Mouse (Mus musculus): ENCODE results near the gene Trim11. TPM values are rescaled to one million over a fixed set of nuclear protein-coding genes. Genes with fewer than 3 reads are reported as not detected.

Trim11 gene
- polyA plus RNA-seq, 1 experiment from 2014 or later, result 17.3 TPM

- H3K4me2 ChIP-seq, result peak overlapping the region; percentile 82
- H3K4me3 ChIP-seq (ENCODE audit: low read depth, low read length), result peak overlapping the region; percentile 14
- H3K9ac ChIP-seq (ENCODE audit: low read depth, low read length), result no peak overlapping the region; the same call in 1 of the 2 replicates
- DNase-seq (ENCODE audit: low spot score) (no peak), ATAC-seq (replicated peaks; ENCODE audit: low FRiP score) (no peak)
- 78% methylated on average over 5 of the region's 5 CpGs for WGBS
- H3K9me3 ChIP-seq (ENCODE audit: control insufficient read depth, low read length), result no peaks in the 10 kb centered on the region
- peaks cover 25% of the 10 kb centered on the region for H3K4me1 ChIP-seq (replicated peaks; ENCODE audit: control insufficient read depth, insufficient read depth, low read length)
- no peaks in the 10 kb centered on the region for H3K27me3 ChIP-seq (replicated peaks; ENCODE audit: control insufficient read depth, insufficient read depth, low read length)
- H3K27ac ChIP-seq (ENCODE audit: low read depth, low read length), result no peak overlapping the region
- peaks cover 14% of the 10 kb centered on the region for H3K36me3 ChIP-seq (ENCODE audit: control insufficient read depth, insufficient read depth, low read length)
Measured at GRCm38 (mm10) chr11:58980381-58980990, 2.6 kb downstream of the Trim11 start.

DNA sequence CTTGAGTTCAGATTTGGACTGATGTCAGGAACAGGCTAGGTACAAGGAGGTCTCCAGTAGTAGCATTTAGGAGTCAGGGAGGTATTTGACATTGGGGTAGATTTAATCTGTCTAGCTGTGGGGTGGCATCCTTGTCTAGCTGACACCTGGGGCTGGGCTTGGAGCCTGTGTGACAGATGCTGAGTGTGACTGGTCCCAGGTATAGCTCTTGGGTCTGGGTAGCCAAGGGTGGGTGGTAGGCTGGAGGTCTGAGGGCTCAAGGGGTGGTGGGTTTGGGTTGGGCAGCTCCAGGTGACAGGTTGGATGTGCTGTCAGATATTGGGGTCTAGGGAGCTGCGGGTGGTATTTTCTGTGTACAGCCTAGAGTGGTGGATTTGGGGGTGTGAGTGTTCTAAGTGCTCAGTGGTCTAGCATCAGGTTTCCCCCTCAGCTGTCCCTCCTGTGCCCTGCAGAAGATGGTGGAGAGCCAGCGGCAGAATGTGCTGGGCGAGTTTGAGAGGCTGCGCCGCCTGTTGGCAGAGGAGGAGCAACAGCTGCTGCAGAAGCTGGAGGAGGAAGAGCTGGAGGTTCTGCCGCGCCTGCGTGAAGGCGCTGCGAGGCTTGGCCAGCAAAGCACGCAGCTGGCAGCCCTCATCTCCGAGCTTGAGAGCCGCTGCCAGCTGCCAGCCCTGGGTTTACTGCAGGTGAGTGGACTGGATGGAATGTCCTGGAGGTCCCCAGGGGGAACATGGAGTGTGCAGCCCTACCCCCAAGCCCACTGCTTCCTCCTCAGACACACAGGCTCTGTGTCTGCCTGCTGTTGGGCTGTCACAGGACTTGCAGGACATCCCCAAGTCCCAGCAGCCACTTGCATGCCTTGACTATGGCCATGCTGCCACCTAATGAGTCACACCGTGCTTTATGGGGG, 3.9 kb downstream of the Trim11 start:
- no peak for DNase-seq (ENCODE audit: low spot score)
- peaks cover 20% of the 10 kb centered on the region for H3K36me3 ChIP-seq (ENCODE audit: control insufficient read depth, insufficient read depth, low read length)
- no peaks in the 10 kb centered on the region for H3K9me3 ChIP-seq (ENCODE audit: control insufficient read depth, low read length)
- no peak overlapping the region for H3K9ac ChIP-seq (ENCODE audit: low read depth, low read length)
- WGBS, result 63% methylated on average over 14 of the region's 14 CpGs
- H3K27ac ChIP-seq (ENCODE audit: low read depth, low read length), result no peak overlapping the region
- no peak overlapping the region for H3K4me2 ChIP-seq
- no peak overlapping the region for H3K4me3 ChIP-seq (ENCODE audit: low read depth, low read length)
- ATAC-seq (replicated peaks; ENCODE audit: low FRiP score), result no peak
- peaks cover 19% of the 10 kb centered on the region for H3K4me1 ChIP-seq (replicated peaks; ENCODE audit: control insufficient read depth, insufficient read depth, low read length)
- H3K27me3 ChIP-seq (replicated peaks; ENCODE audit: control insufficient read depth, insufficient read depth, low read length), result no peaks in the 10 kb centered on the region

GRCm38 (mm10) chr11:58982471-58983097, 4.7 kb downstream of the Trim11 start:
- Histone ChIP-seq H3K4me2 (no peak overlapping the region), H3K9me3 (ENCODE audit: control insufficient read depth, low read length) (no peaks in the 10 kb centered on the region), H3K36me3 (ENCODE audit: control insufficient read depth, insufficient read depth, low read length) (peaks cover 25% of the 10 kb centered on the region), H3K27me3 (replicated peaks; ENCODE audit: control insufficient read depth, insufficient read depth, low read length) (no peaks in the 10 kb centered on the region), H3K27ac (ENCODE audit: low read depth, low read length) (no peak overlapping the region), H3K4me3 (ENCODE audit: low read depth, low read length) (no peak overlapping the region), H3K9ac (ENCODE audit: low read depth, low read length) (no peak overlapping the region), H3K4me1 (replicated peaks; ENCODE audit: control insufficient read depth, insufficient read depth, low read length) (peaks cover 19% of the 10 kb centered on the region)
- WGBS, result 87% methylated on average over 18 of the region's 18 CpGs
- no peak for DNase-seq (ENCODE audit: low spot score)
- ATAC-seq (replicated peaks; ENCODE audit: low FRiP score), result no peak

DNA sequence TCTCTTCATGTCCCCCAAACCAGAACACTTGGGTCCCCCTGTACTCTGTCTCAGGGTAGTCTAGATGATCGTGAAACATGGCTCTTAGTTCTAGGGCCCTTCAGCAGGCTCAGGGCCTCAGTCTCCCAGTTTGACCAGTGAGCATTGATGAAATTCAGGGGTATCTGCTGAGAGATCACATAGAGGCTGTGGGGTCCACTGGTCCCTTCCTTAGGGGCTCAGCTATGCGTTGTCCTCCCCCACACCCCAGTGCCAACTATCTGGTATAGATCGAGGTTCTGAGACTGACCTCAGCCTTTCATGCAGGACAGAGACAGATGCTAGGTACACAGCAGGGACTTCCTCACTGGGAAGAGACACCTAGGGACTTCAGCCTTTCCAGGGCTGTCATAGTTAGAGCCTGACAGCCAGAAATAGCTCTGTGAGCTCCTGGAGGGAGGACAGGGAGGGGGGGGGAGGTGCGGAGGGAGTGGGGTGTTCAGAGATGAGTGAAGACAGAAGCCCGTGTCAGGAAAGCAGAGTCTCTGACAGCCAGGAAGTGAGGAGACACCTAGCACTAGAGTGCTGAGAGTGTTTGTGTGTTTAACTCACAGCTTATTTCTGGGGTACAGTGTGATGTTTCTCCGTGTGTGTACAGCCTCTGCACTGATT, 5.9 kb downstream of the Trim11 start:
- H3K4me1 ChIP-seq (replicated peaks; ENCODE audit: control insufficient read depth, insufficient read depth, low read length), result peaks cover 18% of the 10 kb centered on the region
- WGBS, result 89% methylated on average over 6 of the region's 6 CpGs
- H3K4me2 ChIP-seq, result no peak overlapping the region

DNA sequence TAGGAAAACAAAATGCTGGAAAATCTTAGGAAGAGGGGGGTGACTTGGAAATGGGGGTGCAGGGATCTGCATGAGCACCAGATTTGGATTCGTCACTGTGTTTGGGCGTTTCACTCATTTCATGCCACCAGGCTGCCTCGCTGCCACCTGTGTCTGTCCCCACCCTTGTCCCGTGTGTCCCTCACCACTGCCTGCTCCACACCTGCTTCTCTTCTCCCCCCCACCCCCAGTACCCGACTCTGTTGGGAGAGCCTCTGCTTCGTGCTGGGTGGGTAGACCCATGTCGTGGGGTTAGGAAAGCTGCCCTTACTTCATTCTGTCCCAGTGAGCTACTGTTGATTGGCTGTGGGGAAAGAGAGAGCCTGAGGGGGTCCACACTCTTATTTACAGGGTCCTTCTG, 6.8 kb downstream of the Trim11 start:
- ATAC-seq (replicated peaks; ENCODE audit: low FRiP score), result no peak
- Histone ChIP-seq H3K9me3 (ENCODE audit: control insufficient read depth, low read length) (no peaks in the 10 kb centered on the region), H3K27ac (ENCODE audit: low read depth, low read length) (no peak overlapping the region), H3K27me3 (replicated peaks; ENCODE audit: control insufficient read depth, insufficient read depth, low read length) (no peaks in the 10 kb centered on the region), H3K4me1 (replicated peaks; ENCODE audit: control insufficient read depth, insufficient read depth, low read length) (peaks cover 10% of the 10 kb centered on the region), H3K9ac (ENCODE audit: low read depth, low read length) (no peak overlapping the region), H3K4me2 (no peak overlapping the region), H3K36me3 (ENCODE audit: control insufficient read depth, insufficient read depth, low read length) (peaks cover 34% of the 10 kb centered on the region), H3K4me3 (ENCODE audit: low read depth, low read length) (no peak overlapping the region)
- WGBS, result 95% methylated on average over 7 of the region's 7 CpGs
- DNase-seq (ENCODE audit: low spot score), result no peak

More for the DNA sequence above, 5.9 kb downstream of the Trim11 start:
- DNase-seq (ENCODE audit: low spot score), result no peak
- Histone ChIP-seq H3K27ac (ENCODE audit: low read depth, low read length) (no peak overlapping the region), H3K9ac (ENCODE audit: low read depth, low read length) (no peak overlapping the region), H3K4me3 (ENCODE audit: low read depth, low read length) (no peak overlapping the region), H3K36me3 (ENCODE audit: control insufficient read depth, insufficient read depth, low read length) (peaks cover 27% of the 10 kb centered on the region), H3K9me3 (ENCODE audit: control insufficient read depth, low read length) (no peaks in the 10 kb centered on the region), H3K27me3 (replicated peaks; ENCODE audit: control insufficient read depth, insufficient read depth, low read length) (no peaks in the 10 kb centered on the region)
- no peak for ATAC-seq (replicated peaks; ENCODE audit: low FRiP score)

DNA sequence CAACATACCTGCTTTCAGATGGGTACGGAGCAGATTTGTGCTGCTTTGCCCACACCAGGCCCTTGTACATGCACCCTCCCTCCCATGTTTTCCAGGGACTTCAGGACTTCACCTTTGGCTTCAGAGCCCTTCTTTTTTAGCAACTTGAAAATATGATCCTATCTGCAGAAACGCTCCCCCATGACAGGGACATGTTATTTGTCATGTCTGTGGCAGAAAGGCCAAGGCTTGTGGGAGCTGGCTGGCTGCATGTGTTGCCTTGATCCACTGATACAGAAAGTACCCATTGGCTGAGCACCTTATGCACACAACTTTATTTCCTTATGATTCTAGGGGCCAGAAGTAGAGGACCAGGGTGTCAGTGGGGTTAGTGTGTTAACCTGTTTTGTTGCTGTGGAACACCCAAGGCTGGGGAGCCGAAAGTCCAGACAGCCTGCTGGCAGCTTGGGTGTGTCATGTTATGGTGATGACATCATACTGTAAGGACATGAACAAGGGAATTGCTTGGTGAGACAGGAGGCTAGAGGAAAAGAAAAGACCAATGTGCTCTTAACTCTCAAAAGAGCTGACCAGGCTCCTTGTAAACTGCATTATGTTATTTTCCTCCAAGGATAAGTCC, 7.5 kb downstream of the Trim11 start:
- peaks cover 3% of the 10 kb centered on the region; the same call in 1 of the 2 replicates for H3K4me1 ChIP-seq (replicated peaks; ENCODE audit: control insufficient read depth, insufficient read depth, low read length)
- H3K4me3 ChIP-seq (ENCODE audit: low read depth, low read length), result no peak overlapping the region
- no peak overlapping the region for H3K27ac ChIP-seq (ENCODE audit: low read depth, low read length)
- H3K27me3 ChIP-seq (replicated peaks; ENCODE audit: control insufficient read depth, insufficient read depth, low read length), result no peaks in the 10 kb centered on the region
- H3K36me3 ChIP-seq (ENCODE audit: control insufficient read depth, insufficient read depth, low read length), result peaks cover 34% of the 10 kb centered on the region
- ATAC-seq (replicated peaks; ENCODE audit: low FRiP score), result no peak
- DNase-seq (ENCODE audit: low spot score), result no peak
- no peaks in the 10 kb centered on the region for H3K9me3 ChIP-seq (ENCODE audit: control insufficient read depth, low read length)
- no peak overlapping the region for H3K9ac ChIP-seq (ENCODE audit: low read depth, low read length)
- no peak overlapping the region for H3K4me2 ChIP-seq
- WGBS, result 85% methylated on average over 3 of the region's 3 CpGs

- Histone ChIP-seq H3K36me3 (ENCODE audit: control insufficient read depth, insufficient read depth, low read length) (peaks cover 20% of the 10 kb centered on the region), H3K4me1 (replicated peaks; ENCODE audit: control insufficient read depth, insufficient read depth, low read length) (peaks cover 13% of the 10 kb centered on the region), H3K27me3 (replicated peaks; ENCODE audit: control insufficient read depth, insufficient read depth, low read length) (peaks cover under 1% of the 10 kb centered on the region; the same call in 1 of the 2 replicates), H3K9me3 (ENCODE audit: control insufficient read depth, low read length) (no peaks in the 10 kb centered on the region), H3K4me3 (ENCODE audit: low read depth, low read length) (no peak overlapping the region), H3K4me2 (no peak overlapping the region), H3K9ac (ENCODE audit: low read depth, low read length) (no peak overlapping the region), H3K27ac (ENCODE audit: low read depth, low read length) (no peak overlapping the region)
- ATAC-seq (replicated peaks; ENCODE audit: low FRiP score) (no peak), DNase-seq (ENCODE audit: low spot score) (no peak)
- 95% methylated on average over 4 of the region's 4 CpGs for WGBS
Measured at GRCm38 (mm10) chr11:58989166-58989565, 11.3 kb downstream of the Trim11 start.

DNA sequence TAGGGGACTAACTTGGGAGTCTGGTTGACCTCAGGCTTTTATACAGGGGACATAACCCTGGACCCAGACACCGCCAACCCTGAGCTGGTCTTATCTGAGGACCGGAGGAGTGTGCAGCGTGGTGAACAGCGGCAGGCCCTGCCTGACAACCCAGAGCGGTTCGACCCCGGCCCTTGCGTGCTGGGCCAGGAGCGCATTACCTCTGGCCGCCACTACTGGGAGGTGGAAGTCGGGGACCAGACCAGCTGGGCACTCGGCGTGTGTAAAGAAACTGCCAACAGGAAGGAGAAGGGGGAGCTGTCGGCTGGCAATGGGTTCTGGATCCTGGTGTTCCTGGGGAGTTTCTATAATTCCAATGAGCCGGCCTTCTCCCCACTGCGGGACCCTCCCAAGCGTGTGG, 12.2 kb downstream of the Trim11 start:
- Histone ChIP-seq H3K36me3 (ENCODE audit: control insufficient read depth, insufficient read depth, low read length) (peaks cover 20% of the 10 kb centered on the region), H3K27ac (ENCODE audit: low read depth, low read length) (no peak overlapping the region), H3K4me3 (ENCODE audit: low read depth, low read length) (no peak overlapping the region), H3K9ac (ENCODE audit: low read depth, low read length) (no peak overlapping the region), H3K4me1 (replicated peaks; ENCODE audit: control insufficient read depth, insufficient read depth, low read length) (peaks cover 19% of the 10 kb centered on the region), H3K27me3 (replicated peaks; ENCODE audit: control insufficient read depth, insufficient read depth, low read length) (peaks cover 8% of the 10 kb centered on the region; the same call in 1 of the 2 replicates), H3K9me3 (ENCODE audit: control insufficient read depth, low read length) (no peaks in the 10 kb centered on the region), H3K4me2 (no peak overlapping the region)
- 89% methylated on average over 17 of the region's 17 CpGs for WGBS
- DNase-seq (ENCODE audit: low spot score), result no peak
- ATAC-seq (replicated peaks; ENCODE audit: low FRiP score), result no peak

Data from liver, embryonic 11.5 days (tissue).